Mouse (Mus musculus) left cerebral cortex, adult 9 months (tissue): ENCODE measurements around the gene Bpifb4.

Experiments used
- DNase-seq, 2 experiments: peaks; one replicate each; pipeline ENCODE4 v3.0.0; 2022; ENCODE audit warnings: low spot score in 2 of 2

The Bpifb4 gene

GRCm38 (mm10) chr2:154005094-154005493, 67.1 kb downstream of the Bpifb4 start:
- DNase-seq, result no peak

GRCm38 (mm10) chr2:154005734-154006133, 67.7 kb downstream of the Bpifb4 start:
- no peak for DNase-seq

GRCm38 (mm10) chr2:154006331-154006730, 68.3 kb downstream of the Bpifb4 start:
- DNase-seq, result no peak

- no peak for DNase-seq
Observed at GRCm38 (mm10) chr2:154007381-154007780, 69.4 kb downstream of the Bpifb4 start.

GRCm38 (mm10) chr2:154007965-154008364, 70.0 kb downstream of the Bpifb4 start, which contains the start of gene Bpifa2:
Gene Bpifa2, plus strand, starts transcription at chr2:154008265.
- DNase-seq, result no peak
